Mouse (Mus musculus): ENCODE results near the gene Ugt1a1.
"Not testable (repeated sequence)": the region's sequence is repeated elsewhere in the genome, so short reads cannot be mapped to it uniquely, and the experiment has no call there.

Gene Ugt1a1

GRCm38 (mm10) chr1:88218591-88218990, 6.8 kb downstream of the Ugt1a1 start:
- no peak for DNase-seq (ENCODE audit: low spot score in 2 of 2)

- DNase-seq (ENCODE audit: low spot score in 2 of 2), result no peak
Measured at GRCm38 (mm10) chr1:88219054-88219453, 7.3 kb downstream of the Ugt1a1 start.

- no peak for DNase-seq (ENCODE audit: low spot score in 2 of 2)
Measured at GRCm38 (mm10) chr1:88220336-88220735, 8.6 kb downstream of the Ugt1a1 start.

GRCm38 (mm10) chr1:88222216-88222615, 10.5 kb downstream of the Ugt1a1 start:
- DNase-seq (ENCODE audit: low spot score in 2 of 2), result no peak

- DNase-seq (ENCODE audit: low spot score in 2 of 2), result not testable (repeated sequence)
Measured at GRCm38 (mm10) chr1:88223011-88223515, 11.3 kb downstream of the Ugt1a1 start.

GRCm38 (mm10) chr1:88223591-88223990, 11.8 kb downstream of the Ugt1a1 start:
- DNase-seq (ENCODE audit: low spot score in 2 of 2), result no peak

- peak in 1 of 2 experiments; percentile 86 for DNase-seq (ENCODE audit: low spot score in 2 of 2)
Measured at GRCm38 (mm10) chr1:88224029-88224776, 12.4 kb downstream of the Ugt1a1 start.

- DNase-seq (ENCODE audit: low spot score in 2 of 2), result not testable (repeated sequence)
Measured at GRCm38 (mm10) chr1:88225301-88225700, 13.5 kb downstream of the Ugt1a1 start.

GRCm38 (mm10) chr1:88225741-88226140, 14.0 kb downstream of the Ugt1a1 start:
- DNase-seq (ENCODE audit: low spot score in 2 of 2), result no peak

GRCm38 (mm10) chr1:88226670-88227379, 15.1 kb downstream of the Ugt1a1 start, which contains the start of gene Mroh2a:
TSS of gene Mroh2a (plus strand) at chr1:88226986.
- DNase-seq (ENCODE audit: low spot score in 2 of 2), result no peak

GRCm38 (mm10) chr1:88227482-88227881, 15.7 kb downstream of the Ugt1a1 start:
- no peak for DNase-seq (ENCODE audit: low spot score in 2 of 2)

GRCm38 (mm10) chr1:88228121-88228520, 16.4 kb downstream of the Ugt1a1 start:
- no peak for DNase-seq (ENCODE audit: low spot score in 2 of 2)

- no peak for DNase-seq (ENCODE audit: low spot score in 2 of 2)
Measured at GRCm38 (mm10) chr1:88229566-88229965, 17.8 kb downstream of the Ugt1a1 start.

GRCm38 (mm10) chr1:88229986-88230385, 18.2 kb downstream of the Ugt1a1 start:
- DNase-seq (ENCODE audit: low spot score in 2 of 2), result no peak

GRCm38 (mm10) chr1:88230421-88230820, 18.7 kb downstream of the Ugt1a1 start:
- no peak for DNase-seq (ENCODE audit: low spot score in 2 of 2)

GRCm38 (mm10) chr1:88230981-88231802, 19.4 kb downstream of the Ugt1a1 start:
- no peak for DNase-seq (ENCODE audit: low spot score in 2 of 2)

- no peak for DNase-seq (ENCODE audit: low spot score in 2 of 2)
Measured at GRCm38 (mm10) chr1:88231803-88232499, 20.2 kb downstream of the Ugt1a1 start.

- no peak for DNase-seq (ENCODE audit: low spot score in 2 of 2)
Measured at GRCm38 (mm10) chr1:88232664-88233380, 21.1 kb downstream of the Ugt1a1 start.

GRCm38 (mm10) chr1:88233421-88234247, 21.9 kb downstream of the Ugt1a1 start:
- DNase-seq (ENCODE audit: low spot score in 2 of 2), result peak in 1 of 2 experiments; percentile 8

GRCm38 (mm10) chr1:88234248-88234610, 22.5 kb downstream of the Ugt1a1 start:
- DNase-seq (ENCODE audit: low spot score in 2 of 2), result no peak

Measured in urinary bladder, postnatal 36 days (tissue).